Comparison of ENCODE assay signal across 7 mouse cellular contexts in genomic region chr17:25808789-25809605, GRCm38 (mm10). TPM values are rescaled to one million over a fixed set of nuclear protein-coding genes. Genes with fewer than 3 reads are reported as not detected.
DNase-seq lines count a peak whose midpoint lies in the region; ATAC-seq and TF ChIP-seq lines count a peak whose summit lies in the region.

Gene Fbxl16, plus strand, starts transcription at chr17:25809085.

- peak; percentile 49 for TF ChIP-seq CTCF in hindbrain, postnatal 0 days (IDR thresholded peaks at IDR 0.05; ENCODE audit: low read depth)
- no peak for TF ChIP-seq CTCF in small intestine, adult 2 months (IDR thresholded peaks at IDR 0.05; ENCODE audit: extremely low read depth, insufficient read length, insufficient replicate concordance, low read depth, low read length)

- H3K9ac ChIP-seq in hindbrain, postnatal 0 days (replicated peaks; ENCODE audit: low read length): peak within 1 kb of the TSS; percentile 89

- under 1% methylated on average over 80 of the region's 100 CpGs for WGBS in hindbrain, postnatal 0 days
- under 1% methylated on average over 94 of the region's 100 CpGs for WGBS in small intestine, adult 2 months

- no peaks in the 10 kb centered on the region for H3K36me3 ChIP-seq in hindbrain, postnatal 0 days (ENCODE audit: insufficient read depth, low read length)
- no peaks in the 10 kb centered on the region for H3K36me3 ChIP-seq in small intestine, adult 2 months (ENCODE audit: control insufficient read depth, insufficient read depth, low read length)

- peaks cover 26% of the 10 kb centered on the region for H3K4me1 ChIP-seq in hindbrain, postnatal 0 days (ENCODE audit: insufficient read depth, low read length)
- H3K4me1 ChIP-seq in small intestine, adult 2 months (ENCODE audit: control insufficient read depth, insufficient read depth, insufficient read length, low read length): peaks cover 3% of the 10 kb centered on the region

- no peak for TF ChIP-seq POLR2A in small intestine, adult 2 months (IDR thresholded peaks at IDR 0.05; ENCODE audit: low read depth, low read length)

- H3K4me2 ChIP-seq in hindbrain, postnatal 0 days (ENCODE audit: low read depth, low read length): peak within 1 kb of the TSS; percentile 75

- H3K27me3 ChIP-seq in hindbrain, postnatal 0 days (ENCODE audit: insufficient read depth, low read length): no peaks in the 10 kb centered on the region
- H3K27me3 ChIP-seq in small intestine, adult 2 months (ENCODE audit: control insufficient read depth, insufficient read depth, low read length): peaks cover 18% of the 10 kb centered on the region

- ATAC-seq in hindbrain, postnatal 0 days: peak; percentile 86

- peak within 1 kb of the TSS; percentile 68 for H3K4me3 ChIP-seq in hindbrain, postnatal 0 days (ENCODE audit: low read length)
- H3K4me3 ChIP-seq in small intestine, adult 2 months (ENCODE audit: low read depth, low read length): peak within 1 kb of the TSS; percentile 59

- peak within 1 kb of the TSS; percentile 94 for H3K27ac ChIP-seq in hindbrain, postnatal 0 days
- no peak within 1 kb of the TSS for H3K27ac ChIP-seq in small intestine, adult 2 months (ENCODE audit: insufficient read depth, low read depth, low read length)

- peak; percentile 93 to 95 for DNase-seq in adrenal gland, adult (ENCODE audit: inconsistent age in 2 of 2, low spot score in 1 of 2)
- DNase-seq in cerebellum, adult 8-10 months: peak; percentile 95
- DNase-seq in frontal cortex, postnatal 10 days (ENCODE audit: low spot score in 2 of 2): peak; percentile 86 to 88
- peak; percentile 97 for DNase-seq in hindbrain, postnatal 0 days (ENCODE audit: low spot score)
- peak in 1 of 2 experiments; percentile 92 for DNase-seq in left cerebral cortex, adult 8-10 months (ENCODE audit: low spot score in 2 of 2)
- DNase-seq in lung, postnatal 36 days: peak; percentile 65

- no peaks in the 10 kb centered on the region for H3K9me3 ChIP-seq in hindbrain, postnatal 0 days (ENCODE audit: low read length)

RNA-seq across cellular contexts. Expression of gene Fbxl16, which starts in this region (rescaled TPM):
- 143 and 146 TPM in 2 replicates for total RNA-seq in hindbrain, postnatal 0 days (2014; rRNA removed)
- 44.0 and 45.8 TPM in 2 replicates for polyA plus RNA-seq in hindbrain, postnatal 0 days (2015; fragmentation: Nextera tagmentation; extraction: Ambion mirVana)
- 100 to 1,000 TPM; 603 to 725 (median 681) TPM for total RNA-seq in left cerebral cortex, adult 8-10 months (2022)
- 3.1 and 3.7 TPM in 2 replicates for polyA plus RNA-seq in small intestine, adult 2 months (2012; rRNA removed)
